Mouse (Mus musculus) erythroid progenitor cell, adult 5-6 weeks (primary cell): ENCODE results near the gene Yipf1. TPM values are rescaled to one million over a fixed set of nuclear protein-coding genes. Genes with fewer than 3 reads are reported as not detected.

Experiments used
- ATAC-seq: replicated peaks from 2 replicates; pipeline ENCODE4 v1.8.0; 2016; ENCODE audit warnings: moderate number of reproducible peaks, mild to moderate bottlenecking, moderate TSS enrichment, inconsistent platforms; ENCODE audit not compliant: poor library complexity, low FRiP score, severe bottlenecking
- total RNA-seq, 2 experiments: library from RNA; stranded (forward) in 1 of 2; stranded (reverse) in 1 of 2; fragments of 150-400 nt in 1 of 2; fragments of 186-747, 209-891 nt in 1 of 2; gene quantifications; 2 replicates each; pipeline versions ENCODE4 v1.2.3 to v1.2.4; 2015 to 2017; ENCODE audit warnings: low replicate concordance in 2 of 2

Gene Yipf1
- 5.0 and 34.6 TPM in 2 replicates for total RNA-seq (2015; ENCODE audit: low replicate concordance)
- 14.9 and 20.5 TPM in 2 replicates for total RNA-seq (2017; ENCODE audit: low replicate concordance)

- ATAC-seq, result peak; percentile 98
These were observed at the start of gene Yipf1 for GRCm38 (mm10) chr4:107313690-107314478. Gene Yipf1, plus strand, starts transcription at chr4:107314363.

GRCm38 (mm10) chr4:107273683-107274082, 40.5 kb upstream of the Yipf1 start:
- ATAC-seq, result no peak

GRCm38 (mm10) chr4:107274511-107274910, 39.7 kb upstream of the Yipf1 start:
- no peak for ATAC-seq

- no peak for ATAC-seq
These were observed 35.9 kb upstream of the Yipf1 start for GRCm38 (mm10) chr4:107278188-107278707.

GRCm38 (mm10) chr4:107280843-107281475, 33.2 kb upstream of the Yipf1 start:
- ATAC-seq, result no peak

- no peak for ATAC-seq
These were observed 28.5 kb upstream of the Yipf1 start for GRCm38 (mm10) chr4:107285446-107286200.

- ATAC-seq, result no peak
These were observed 27.8 kb upstream of the Yipf1 start for GRCm38 (mm10) chr4:107286386-107286785.

GRCm38 (mm10) chr4:107287517-107287916, 26.6 kb upstream of the Yipf1 start:
- ATAC-seq, result no peak

GRCm38 (mm10) chr4:107291611-107292272, 22.4 kb upstream of the Yipf1 start:
- ATAC-seq, result no peak

GRCm38 (mm10) chr4:107292273-107292662, 21.9 kb upstream of the Yipf1 start:
- ATAC-seq, result no peak

- ATAC-seq, result no peak
These were observed 16.0 kb upstream of the Yipf1 start for GRCm38 (mm10) chr4:107298071-107298606.

- no peak for ATAC-seq
These were observed 14.3 kb upstream of the Yipf1 start for GRCm38 (mm10) chr4:107299779-107300340.

- no peak for ATAC-seq
These were observed 13.8 kb upstream of the Yipf1 start for GRCm38 (mm10) chr4:107300371-107300770.

- ATAC-seq, result no peak
These were observed 13.1 kb upstream of the Yipf1 start for GRCm38 (mm10) chr4:107300902-107301555.

- no peak for ATAC-seq
These were observed 11.9 kb upstream of the Yipf1 start for GRCm38 (mm10) chr4:107302221-107302620.

GRCm38 (mm10) chr4:107302832-107303231, 11.3 kb upstream of the Yipf1 start:
- ATAC-seq, result no peak

- no peak for ATAC-seq
These were observed 10.6 kb upstream of the Yipf1 start for GRCm38 (mm10) chr4:107303531-107303930.

GRCm38 (mm10) chr4:107306966-107307365, 7.2 kb upstream of the Yipf1 start, which contains the start of gene Dio1:
Gene Dio1, minus strand, starts transcription at chr4:107307169.
- 0 out of 2 replicates have a peak, but pooled peaks have one; percentile 37 for ATAC-seq

GRCm38 (mm10) chr4:107314479-107314805, 279 bp downstream of the Yipf1 start:
- ATAC-seq, result peak; percentile 56
